Mouse (Mus musculus): ENCODE results near the gene Sall2. TPM values are rescaled to one million over a fixed set of nuclear protein-coding genes. Genes with fewer than 3 reads are reported as not detected.
"Not testable (repeated sequence)": the region's sequence is repeated elsewhere in the genome, so short reads cannot be mapped to it uniquely, and the experiment has no call there.

Gene Sall2
- total and polyA plus RNA-seq, 3 experiments: 2.3 to 7.8 (median 5.2) TPM

DNA sequence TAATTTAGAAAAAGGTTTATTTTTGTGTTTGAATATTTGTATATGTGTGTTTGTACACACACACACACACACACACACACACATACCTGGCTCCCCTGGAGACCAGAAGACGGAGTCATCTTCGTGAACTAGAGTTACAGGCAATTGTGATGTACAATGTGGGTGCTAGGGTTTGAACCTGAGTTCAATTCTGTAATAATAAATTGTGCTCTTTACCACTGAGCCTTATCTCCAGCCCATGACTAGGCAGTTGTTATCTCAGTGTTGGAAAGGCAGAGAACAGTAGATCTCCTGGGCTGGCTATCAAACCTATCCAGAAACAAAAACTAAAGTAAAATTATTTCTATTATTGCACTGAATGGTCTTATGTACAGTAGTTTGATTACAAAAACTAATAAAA, 22.5 kb downstream of the Sall2 start:
- TF ChIP-seq GATA1 (IDR thresholded peaks at IDR 0.05; ENCODE audit: borderline replicate concordance, low read length) (no peak), TAL1 (conservative IDR thresholded peaks at IDR 0.05; ENCODE audit: low read depth, low read length) (peak; percentile 47)
- peak; percentile 69 for ATAC-seq (ENCODE audit: extremely low read depth, insufficient number of reproducible peaks, low FRiP score, poor library complexity, severe bottlenecking)

DNA sequence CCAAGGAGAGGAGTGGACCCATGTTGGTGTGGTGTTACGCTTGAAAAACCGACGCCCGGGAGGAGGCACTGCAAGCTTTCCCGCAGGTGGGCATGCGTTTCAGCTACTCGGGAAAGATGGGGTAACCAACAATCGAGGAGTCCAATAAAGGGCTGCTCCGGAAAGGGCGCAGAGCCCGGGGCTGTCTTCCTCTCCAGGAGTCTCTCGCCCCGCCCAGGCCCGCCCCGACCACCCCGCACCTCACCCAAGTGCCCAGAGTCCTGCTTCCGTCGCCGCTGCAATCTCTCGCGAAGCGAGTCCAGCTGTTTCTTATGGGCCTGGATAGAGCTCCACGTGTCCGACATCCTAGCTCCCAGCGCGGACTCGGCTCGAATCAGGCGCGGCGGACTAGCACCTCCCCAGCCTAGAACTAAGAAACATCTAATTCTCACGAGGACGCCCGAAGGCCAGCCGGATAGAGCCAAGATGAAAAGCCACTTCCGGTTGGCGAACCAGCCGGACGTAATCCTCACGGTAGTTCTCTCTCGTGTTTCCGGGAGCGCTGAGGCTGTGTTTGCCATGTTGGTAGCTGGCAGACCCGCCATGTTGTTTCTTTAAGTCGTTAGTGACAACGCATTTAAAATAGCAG, 23.8 kb downstream of the Sall2 start, which contains the start of gene Mettl3:
Gene Mettl3 (minus strand): TSS at position 485 of the 628 bp plus-strand sequence.
- DNase-seq (ENCODE audit: low spot score) (peak; percentile 71), ATAC-seq (ENCODE audit: extremely low read depth, insufficient number of reproducible peaks, low FRiP score, poor library complexity, severe bottlenecking) (peak; percentile 65)
- Histone ChIP-seq H3K27me3 (ENCODE audit: insufficient read depth, low read length) (no peaks in the 10 kb centered on the region), H3K4me1 (ENCODE audit: insufficient read depth, low read depth, low read length) (peaks cover 27% of the 10 kb centered on the region), H3K4me3 (ENCODE audit: low read depth, low read length) (peak within 1 kb of the TSS; percentile 78), H3K9me3 (replicated peaks) (no peaks in the 10 kb centered on the region), H3K36me3 (replicated peaks) (peaks cover 22% of the 10 kb centered on the region)
- TF ChIP-seq GATA2 (IDR thresholded peaks at IDR 0.05; ENCODE audit: borderline replicate concordance, low read depth, low read length) (no peak), POLR2AphosphoS5 (IDR thresholded peaks at IDR 0.05; ENCODE audit: insufficient replicate concordance, low read depth, low read length) (no peak; the same call in 1 of the 2 replicates), CTCF (IDR thresholded peaks at IDR 0.05; ENCODE audit: low read depth, low read length) (no peak), TAL1 (conservative IDR thresholded peaks at IDR 0.05; ENCODE audit: low read depth, low read length) (no peak), GATA1 (IDR thresholded peaks at IDR 0.05; ENCODE audit: borderline replicate concordance, low read length) (no peak)

More for the DNA sequence above, 22.5 kb downstream of the Sall2 start:
- Histone ChIP-seq H3K9me3 (replicated peaks) (no peaks in the 10 kb centered on the region), H3K4me3 (ENCODE audit: low read depth, low read length) (no peak overlapping the region; the same call in 1 of the 2 replicates), H3K27me3 (ENCODE audit: insufficient read depth, low read length) (no peaks in the 10 kb centered on the region), H3K36me3 (replicated peaks) (peaks cover 12% of the 10 kb centered on the region), H3K4me1 (ENCODE audit: insufficient read depth, low read depth, low read length) (peaks cover 27% of the 10 kb centered on the region)
- no peak for DNase-seq (ENCODE audit: low spot score)

DNA sequence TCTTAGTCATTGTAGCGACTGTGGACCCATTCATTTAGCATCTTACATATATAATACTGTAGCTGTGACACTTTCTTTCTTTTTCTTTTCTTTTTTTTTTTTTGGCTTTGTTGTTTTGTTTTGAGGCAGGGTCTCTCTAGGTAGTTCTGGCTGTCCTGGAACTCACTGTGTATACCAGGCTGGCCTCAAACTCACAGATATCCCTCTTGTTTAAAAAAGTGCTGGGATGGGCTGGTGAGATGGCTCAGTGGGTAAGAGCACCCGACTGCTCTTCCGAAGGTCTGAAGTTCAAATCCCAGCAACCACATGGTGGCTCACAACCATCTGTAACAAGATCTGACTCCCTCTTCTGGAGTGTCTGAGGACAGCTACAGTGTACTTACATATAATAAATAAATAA, 25.0 kb downstream of the Sall2 start:
- DNase-seq (ENCODE audit: low spot score); H3K9me3 ChIP-seq (replicated peaks); H3K4me3 ChIP-seq (ENCODE audit: low read depth, low read length); ATAC-seq (ENCODE audit: extremely low read depth, insufficient number of reproducible peaks, low FRiP score, poor library complexity, severe bottlenecking); H3K27me3 ChIP-seq (ENCODE audit: insufficient read depth, low read length): not testable (repeated sequence)
- H3K4me1 ChIP-seq (ENCODE audit: insufficient read depth, low read depth, low read length): peaks cover 28% of the 10 kb centered on the region
- H3K36me3 ChIP-seq (replicated peaks): peaks cover 35% of the 10 kb centered on the region

DNA sequence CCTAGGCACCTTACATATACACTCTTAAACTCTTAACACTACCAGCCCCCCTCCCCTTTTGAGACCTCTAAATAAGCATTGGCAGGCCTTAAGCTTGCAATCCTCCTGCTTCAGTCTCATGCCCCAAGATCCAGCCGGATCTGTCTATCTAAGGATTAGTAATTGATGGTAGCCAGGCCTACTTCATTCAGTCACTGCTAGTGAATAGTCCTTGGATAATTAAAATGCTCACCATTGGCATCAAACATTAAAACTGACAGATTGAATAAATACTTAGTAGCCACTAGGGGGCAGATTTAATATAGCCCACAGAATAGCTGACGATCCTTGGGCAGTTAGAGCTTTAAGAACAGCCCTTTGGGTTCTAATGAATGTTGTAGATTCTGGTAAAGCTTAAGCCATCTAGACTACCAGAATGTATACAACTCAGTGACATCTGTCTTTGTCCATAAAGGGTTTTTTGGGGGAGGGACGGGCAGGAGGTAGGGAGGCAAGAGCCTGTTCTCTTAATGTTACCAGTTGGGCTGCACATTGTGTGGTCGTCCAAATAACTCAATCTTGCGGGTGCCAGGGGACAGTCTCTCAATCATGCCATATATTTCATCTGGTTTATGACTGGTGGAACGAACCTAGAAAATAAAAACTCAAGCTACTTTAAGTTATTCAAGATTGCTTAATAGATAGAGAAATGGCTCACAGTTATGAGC, 32.9 kb downstream of the Sall2 start:
- H3K9me3 ChIP-seq (replicated peaks): no peaks in the 10 kb centered on the region
- no peaks in the 10 kb centered on the region for H3K27me3 ChIP-seq (ENCODE audit: insufficient read depth, low read length)
- TF ChIP-seq GATA2 (IDR thresholded peaks at IDR 0.05; ENCODE audit: borderline replicate concordance, low read depth, low read length): no peak
- TF ChIP-seq CTCF (IDR thresholded peaks at IDR 0.05; ENCODE audit: low read depth, low read length): peak; percentile 15; the same call in 1 of the 2 replicates
- no peak overlapping the region for H3K4me3 ChIP-seq (ENCODE audit: low read depth, low read length)
- ATAC-seq (ENCODE audit: extremely low read depth, insufficient number of reproducible peaks, low FRiP score, poor library complexity, severe bottlenecking) (no peak), DNase-seq (ENCODE audit: low spot score) (no peak)
- peaks cover 6% of the 10 kb centered on the region; the same call in 1 of the 2 replicates for H3K4me1 ChIP-seq (ENCODE audit: insufficient read depth, low read depth, low read length)
- H3K36me3 ChIP-seq (replicated peaks): peaks cover 91% of the 10 kb centered on the region

DNA sequence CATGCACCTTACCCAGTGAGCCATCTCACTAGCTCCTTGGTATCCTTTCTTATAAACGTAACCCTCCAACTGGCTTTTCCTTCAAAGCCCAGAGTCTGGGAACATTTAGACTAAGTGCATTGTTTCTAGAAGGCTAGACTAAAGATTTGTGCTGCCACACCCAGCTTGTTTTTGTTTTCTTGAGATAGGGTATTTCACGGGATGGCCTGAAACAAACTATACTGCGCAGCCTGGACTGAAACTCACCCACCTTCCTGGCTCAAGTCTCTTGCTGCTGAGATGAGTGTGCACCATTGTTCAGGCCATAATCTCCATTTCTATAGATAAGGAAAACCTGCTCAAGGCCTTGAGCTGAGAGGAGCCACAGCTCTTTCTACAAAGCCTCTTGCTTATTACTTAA, 44.4 kb downstream of the Sall2 start:
- Histone ChIP-seq H3K4me1 (ENCODE audit: insufficient read depth, low read depth, low read length) (peaks cover 31% of the 10 kb centered on the region), H3K9me3 (replicated peaks) (no peaks in the 10 kb centered on the region), H3K36me3 (replicated peaks) (peaks cover 66% of the 10 kb centered on the region), H3K27me3 (ENCODE audit: insufficient read depth, low read length) (no peaks in the 10 kb centered on the region), H3K4me3 (ENCODE audit: low read depth, low read length) (no peak overlapping the region)
- no peak for DNase-seq (ENCODE audit: low spot score)
- TF ChIP-seq GATA1 (IDR thresholded peaks at IDR 0.05; ENCODE audit: borderline replicate concordance, low read length): no peak
- no peak for TF ChIP-seq GATA2 (IDR thresholded peaks at IDR 0.05; ENCODE audit: borderline replicate concordance, low read depth, low read length)
- no peak for TF ChIP-seq TAL1 (conservative IDR thresholded peaks at IDR 0.05; ENCODE audit: low read depth, low read length)
- TF ChIP-seq CTCF (IDR thresholded peaks at IDR 0.05; ENCODE audit: low read depth, low read length): no peak
- TF ChIP-seq POLR2AphosphoS5 (IDR thresholded peaks at IDR 0.05; ENCODE audit: insufficient replicate concordance, low read depth, low read length): no peak
- no peak for ATAC-seq (ENCODE audit: extremely low read depth, insufficient number of reproducible peaks, low FRiP score, poor library complexity, severe bottlenecking)

DNA sequence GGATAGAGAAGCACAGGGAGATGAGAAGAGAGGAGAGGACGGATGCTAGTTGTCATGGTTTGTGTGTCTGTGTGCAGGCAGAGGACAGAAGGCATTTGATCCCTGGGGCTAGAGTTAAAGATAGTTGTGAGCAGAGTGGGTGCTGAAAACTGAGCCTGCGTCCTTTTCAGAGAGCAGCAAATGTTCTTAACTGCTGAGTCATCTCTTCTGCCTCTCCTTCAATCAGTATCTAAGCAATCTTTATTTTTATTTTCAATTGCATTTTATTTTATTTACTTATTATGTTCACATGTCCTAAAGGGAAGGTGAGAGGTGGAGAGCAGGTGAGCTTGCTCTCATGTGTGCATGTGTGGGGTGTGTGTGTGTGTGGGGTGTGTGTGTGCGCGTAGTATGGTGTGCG, 44.9 kb downstream of the Sall2 start:
- no peak for TF ChIP-seq GATA1 (IDR thresholded peaks at IDR 0.05; ENCODE audit: borderline replicate concordance, low read length)
- TF ChIP-seq POLR2AphosphoS5 (IDR thresholded peaks at IDR 0.05; ENCODE audit: insufficient replicate concordance, low read depth, low read length): no peak
- TF ChIP-seq CTCF (IDR thresholded peaks at IDR 0.05; ENCODE audit: low read depth, low read length): no peak
- no peak for TF ChIP-seq TAL1 (conservative IDR thresholded peaks at IDR 0.05; ENCODE audit: low read depth, low read length)
- TF ChIP-seq GATA2 (IDR thresholded peaks at IDR 0.05; ENCODE audit: borderline replicate concordance, low read depth, low read length): no peak
- H3K4me3 ChIP-seq (ENCODE audit: low read depth, low read length): no peak overlapping the region
- peaks cover 63% of the 10 kb centered on the region for H3K36me3 ChIP-seq (replicated peaks)
- ATAC-seq (ENCODE audit: extremely low read depth, insufficient number of reproducible peaks, low FRiP score, poor library complexity, severe bottlenecking) (no peak), DNase-seq (ENCODE audit: low spot score) (no peak)
- H3K27me3 ChIP-seq (ENCODE audit: insufficient read depth, low read length): no peaks in the 10 kb centered on the region
- no peaks in the 10 kb centered on the region for H3K9me3 ChIP-seq (replicated peaks)
- H3K4me1 ChIP-seq (ENCODE audit: insufficient read depth, low read depth, low read length): peaks cover 31% of the 10 kb centered on the region
